Mouse (Mus musculus) CH12.LX (cell line): ENCODE results near the gene Ppp1r37. TPM values are rescaled to one million over a fixed set of nuclear protein-coding genes. Genes with fewer than 3 reads are reported as not detected.

ENCODE experiments used
- DNase-seq: peaks from one replicate; pipeline ENCODE4 v3.0.0-alpha.2; 2013; ENCODE audit errors: extremely low read depth
- H3K27ac ChIP-seq: 2 replicates; pipeline ENCODE4 v1.5.1; 2012; ENCODE audit warnings: low read depth, mild to moderate bottlenecking, control low read depth, moderate library complexity; ENCODE audit not compliant: insufficient read depth
- H3K27me3 ChIP-seq: replicated peaks from 2 replicates; pipeline ENCODE3; 2012; ENCODE audit warnings: inconsistent platforms
- H3K36me3 ChIP-seq, 2 experiments: replicated peaks in 1 of 2; 2 replicates each; pipeline versions ENCODE3 to v1.6.1; 2012; ENCODE audit warnings: inconsistent platforms in 1 of 2, low read length in 1 of 2, mild to moderate bottlenecking in 1 of 2, mixed read lengths in 1 of 2, moderate library complexity in 1 of 2; ENCODE audit not compliant: control insufficient read depth in 1 of 2, insufficient read depth in 1 of 2
- H3K4me1 ChIP-seq, 2 experiments: 2 replicates each; pipeline ENCODE4 v1.6.1; 2012; ENCODE audit warnings: inconsistent platforms in 1 of 2, moderate library complexity in 1 of 2; ENCODE audit not compliant: insufficient read depth in 2 of 2, control insufficient read depth in 1 of 2
- H3K4me2 ChIP-seq: 2 replicates; pipeline ENCODE4 v1.6.1; 2012; ENCODE audit warnings: low read depth, mild to moderate bottlenecking, control low read depth; ENCODE audit not compliant: poor library complexity, insufficient read depth, severe bottlenecking
- H3K4me3 ChIP-seq, 3 experiments: fragments of 150-350 bp in 1 of 3; sonication (generic) in 1 of 3; replicated peaks in 1 of 3; 2 replicates each; pipeline versions ENCODE3 to v1.5.1; 2011 to 2012; ENCODE audit warnings: low read depth in 2 of 3, low read length in 2 of 3, mild to moderate bottlenecking in 2 of 3, moderate library complexity in 2 of 3, control low read depth in 1 of 3, improper control_type of control experiment in 1 of 3, inconsistent platforms in 1 of 3, mixed read lengths in 1 of 3; ENCODE audit not compliant: poor library complexity in 1 of 3
- H3K79me2 ChIP-seq: replicated peaks from 2 replicates; pipeline ENCODE4 v1.6.1; 2012; ENCODE audit warnings: mild to moderate bottlenecking, moderate library complexity; ENCODE audit not compliant: control insufficient read depth, poor library complexity, insufficient read depth, severe bottlenecking; ENCODE audit errors: extremely low read depth
- H3K9ac ChIP-seq: 2 replicates; pipeline ENCODE4 v1.6.1; 2012; ENCODE audit warnings: low read depth, mild to moderate bottlenecking, control low read depth, moderate library complexity; ENCODE audit not compliant: insufficient read depth
- H3K9me3 ChIP-seq: replicated peaks from 2 replicates; pipeline ENCODE3; 2012; ENCODE audit warnings: low read length, inconsistent platforms, mixed read lengths
- BHLHE40 ChIP-seq: IDR thresholded peaks from 2 replicates; pipeline ENCODE4 v1.6.1; 2011; ENCODE audit warnings: mild to moderate bottlenecking, low read depth, low read length, improper control_type of control experiment
- CTCF ChIP-seq, 2 experiments: IDR thresholded peaks in 1 of 2; conservative IDR thresholded peaks in 1 of 2; 2 replicates each; pipeline ENCODE4 v1.5.1; 2011 to 2012; ENCODE audit warnings: low read depth in 2 of 2, low read length in 2 of 2, improper control_type of control experiment in 1 of 2, inconsistent platforms in 1 of 2, mild to moderate bottlenecking in 1 of 2, moderate library complexity in 1 of 2
- E2F4 ChIP-seq: IDR thresholded peaks from 2 replicates; pipeline ENCODE4 v1.6.1; 2011; ENCODE audit warnings: low read depth, low read length, improper control_type of control experiment; ENCODE audit not compliant: insufficient replicate concordance
- ELF1 ChIP-seq: IDR thresholded peaks from 2 replicates; pipeline ENCODE4 v1.6.1; 2014; ENCODE audit warnings: low read depth, mild to moderate bottlenecking, inconsistent platforms, low read length, improper control_type of control experiment
- ETS1 ChIP-seq: conservative IDR thresholded peaks from 2 replicates; pipeline ENCODE4 v1.6.1; 2012; ENCODE audit warnings: low read depth, mild to moderate bottlenecking, inconsistent platforms, low read length, improper control_type of control experiment, moderate library complexity
- GABPA ChIP-seq: IDR thresholded peaks from 2 replicates; pipeline ENCODE4 v1.6.1; 2012; ENCODE audit warnings: low read depth, low read length, improper control_type of control experiment, inconsistent platforms; ENCODE audit not compliant: insufficient replicate concordance
- JUN ChIP-seq: IDR thresholded peaks from 2 replicates; pipeline ENCODE4 v1.6.1; 2011; ENCODE audit warnings: low read depth, mild to moderate bottlenecking, low read length, improper control_type of control experiment, moderate library complexity; ENCODE audit not compliant: insufficient read depth
- KAT2A ChIP-seq: IDR thresholded peaks from 2 replicates; pipeline ENCODE4 v1.6.1; 2012; ENCODE audit warnings: low read length, improper control_type of control experiment, inconsistent platforms; ENCODE audit not compliant: insufficient replicate concordance
- MAX ChIP-seq: IDR thresholded peaks from 2 replicates; pipeline ENCODE4 v1.6.1; 2011; ENCODE audit warnings: low read length, improper control_type of control experiment
- MAZ ChIP-seq: IDR thresholded peaks from 2 replicates; pipeline ENCODE4 v1.6.1; 2012; ENCODE audit warnings: low read depth, mild to moderate bottlenecking, inconsistent platforms, low read length, improper control_type of control experiment, moderate library complexity
- SMC3 ChIP-seq: IDR thresholded peaks from 2 replicates; pipeline ENCODE4 v1.6.1; 2011; ENCODE audit warnings: low read depth, low read length, improper control_type of control experiment
- TBP ChIP-seq: conservative IDR thresholded peaks from 2 replicates; pipeline ENCODE4 v1.6.1; 2011; ENCODE audit warnings: low read depth, low read length, improper control_type of control experiment
- TCF12 ChIP-seq: IDR thresholded peaks from 2 replicates; pipeline ENCODE4 v1.6.1; 2014; ENCODE audit warnings: low read depth, mild to moderate bottlenecking, inconsistent platforms, low read length, improper control_type of control experiment
- UBTF ChIP-seq: IDR thresholded peaks from 2 replicates; pipeline ENCODE4 v1.6.1; 2012; ENCODE audit warnings: low read depth, mild to moderate bottlenecking, inconsistent platforms, low read length, improper control_type of control experiment, moderate library complexity
- ZKSCAN1 ChIP-seq: IDR thresholded peaks from 2 replicates; pipeline ENCODE4 v1.6.1; 2012; ENCODE audit warnings: low read depth, inconsistent platforms, low read length, improper control_type of control experiment, borderline replicate concordance
- dilution Hi-C: fragments of 300-500 bp; cut with MboI; formaldehyde crosslinking; loops from 2 replicates; pipeline ENCODE4 v1.14.3; 2020; ENCODE audit warnings: low sequenced_read_pairs; ENCODE audit not compliant: extremely low pct_unique_long_range_greater_than_20kb, extremely low pct_ligation_motif_present
- in situ Hi-C: fragments of 300-500 bp; cut with MboI; formaldehyde crosslinking; loops from 3 replicates; pipeline ENCODE4 v1.14.3; 2019; ENCODE audit warnings: low sequenced_read_pairs, low pct_ligation_motif_present, low pct_unique_long_range_greater_than_20kb, mixed read lengths
- polyA plus RNA-seq: library from polyadenylated mRNA; unstranded; fragments of >175 nt; gene quantifications from 2 replicates; pipeline ENCODE4 v1.2.1, GENCODE M21; 2012; ENCODE audit warnings: low read depth; ENCODE audit not compliant: insufficient read length
- total RNA-seq, 2 experiments: library from RNA; depleted of rRNA; stranded (reverse); fragments of 300-350 nt in 1 of 2; fragments of >200 nt in 1 of 2; gene quantifications; 2 replicates each; pipeline ENCODE4 v1.2.3; 2012 to 2014

Ppp1r37 gene
- total and polyA plus RNA-seq, 3 experiments = 7.3 to 15.7 (median 13.8) TPM

GRCm38 (mm10) chr7:19543584-19543983 is 19.3 kb downstream of the Ppp1r37 start:
- dilution Hi-C loops (no loop called here), in situ Hi-C loops (loop anchor here (5.0 kb wide), 1 partner anchor 36 kb away; the partner anchor contains the start of genes Bloc1s3 and Trappc6a)

GRCm38 (mm10) chr7:19542155-19542691 is 20.7 kb downstream of the Ppp1r37 start:
- H3K27me3 ChIP-seq = no peaks in the 10 kb centered on the region
- peaks cover 5 to 75% of the 10 kb centered on the region in 2 experiments for H3K36me3 ChIP-seq
- H3K4me1 ChIP-seq = peaks cover 8 to 52% of the 10 kb centered on the region in 2 experiments
- TF ChIP-seq ELF1 (no peak), UBTF (no peak), KAT2A (no peak), ETS1 (no peak)
- TF ChIP-seq, all 38 proteins: peak for 0
- H3K9me3 ChIP-seq = no peaks in the 10 kb centered on the region
- dilution Hi-C loops (no loop called here), in situ Hi-C loops (loop anchor here (5.0 kb wide), 1 partner anchor 35 kb away; the partner anchor contains the start of genes Bloc1s3 and Trappc6a)
- no peak overlapping the region for H3K4me2 ChIP-seq
- H3K79me2 ChIP-seq = peaks cover 11% of the 10 kb centered on the region
- no peak overlapping the region for H3K27ac ChIP-seq
- no peak overlapping the region for H3K9ac ChIP-seq
- H3K4me3 ChIP-seq = no peak overlapping the region
- no peak for DNase-seq

More at GRCm38 (mm10) chr7:19543584-19543983, 19.3 kb downstream of the Ppp1r37 start:
- no peak overlapping the region for H3K4me2 ChIP-seq
- H3K9ac ChIP-seq = no peak overlapping the region
- no peaks in the 10 kb centered on the region for H3K9me3 ChIP-seq
- TF ChIP-seq MAZ (no peak), TCF12 (peak; percentile 17; the same call in 1 of the 2 replicates), ELF1 (0 out of 2 replicates have a peak, but pooled peaks have one; percentile 15), CTCF (conservative IDR thresholded peaks at IDR 0.05 in 1 of 2, IDR thresholded peaks at IDR 0.05 in 1 of 2; ENCODE audit: low read depth in 2 of 2, low read length in 2 of 2) (peak; percentile 39 to 58; a peak in 3 of 4 replicates), SMC3 (peak; percentile 54)
- peaks cover 16% of the 10 kb centered on the region for H3K79me2 ChIP-seq
- H3K4me3 ChIP-seq = no peak overlapping the region
- peak; percentile 49 for DNase-seq
- H3K27me3 ChIP-seq = no peaks in the 10 kb centered on the region
- no peak overlapping the region for H3K27ac ChIP-seq
- H3K36me3 ChIP-seq = peaks cover 6 to 77% of the 10 kb centered on the region in 2 experiments
- H3K4me1 ChIP-seq = peaks cover 3 to 45% of the 10 kb centered on the region in 2 experiments; a peak in 2 of 4 replicates

- dilution Hi-C loops = no loop called here
- no peak for DNase-seq
- Histone ChIP-seq H3K36me3 (peaks cover 7 to 73% of the 10 kb centered on the region in 2 experiments), H3K27me3 (no peaks in the 10 kb centered on the region), H3K27ac (no peak overlapping the region), H3K4me3 (no peak overlapping the region), H3K9ac (no peak overlapping the region), H3K4me1 (peaks cover 8 to 51% of the 10 kb centered on the region in 2 experiments), H3K4me2 (no peak overlapping the region), H3K9me3 (no peaks in the 10 kb centered on the region), H3K79me2 (peaks cover 8% of the 10 kb centered on the region)
- TF ChIP-seq E2F4 = no peak
- TF ChIP-seq ZKSCAN1 = no peak
- TF ChIP-seq BHLHE40 = no peak
- no peak for TF ChIP-seq MAX
- TF ChIP-seq GABPA = no peak
- TF ChIP-seq SMC3 = no peak
- no peak for TF ChIP-seq JUN
- TF ChIP-seq TBP = no peak
- in situ Hi-C loops = loop anchor here (5.0 kb wide), 1 partner anchor 34 kb away; the partner anchor contains the start of genes Bloc1s3 and Trappc6a
Observed at GRCm38 (mm10) chr7:19541681-19542154, 21.2 kb downstream of the Ppp1r37 start.
